In genomic region chr10:42478341-42478720, GRCm38 (mm10) we compare ENCODE assay signal across 8 mouse cellular contexts. TPM values are rescaled to one million over a fixed set of nuclear protein-coding genes. Genes with fewer than 3 reads are reported as not detected.
A peak's percentile ranks its signal among the peaks of the same experiment; 100 is the strongest.
DNase-seq lines count a peak whose midpoint lies in the region; ATAC-seq and TF ChIP-seq lines count a peak whose summit lies in the region.

Gene Afg1l (minus strand): TSS chr10:42478565.

- DNase-seq in Patski (ENCODE audit: low read depth, low spot score): peak; percentile 81
- peak; percentile 98 for DNase-seq in cerebellum, postnatal 10 days
- peak; percentile 89 to 92 for DNase-seq in frontal cortex, postnatal 10 days (ENCODE audit: low spot score in 2 of 2)
- peak; percentile 93 to 94 for DNase-seq in layer of hippocampus, postnatal 14 days (ENCODE audit: low spot score in 2 of 2)
- DNase-seq in lung, postnatal 14 days: peak; percentile 97
- peak; percentile 95 for DNase-seq in retina, postnatal 1 day
- peak; percentile 95 for DNase-seq in urinary bladder, adult 18-20 months (ENCODE audit: low spot score in 2 of 2)

- no peaks in the 10 kb centered on the region for H3K36me3 ChIP-seq in hindbrain, embryonic 12.5 days

- H3K4me3 ChIP-seq in hindbrain, embryonic 12.5 days: peak within 1 kb of the TSS; percentile 63

- WGBS in hindbrain, embryonic 12.5 days: under 1% methylated on average over 29 of the region's 29 CpGs

- peaks cover 3% of the 10 kb centered on the region; the same call in 1 of the 2 replicates for H3K4me1 ChIP-seq in hindbrain, embryonic 12.5 days

- ATAC-seq in Patski: peak; percentile 86
- ATAC-seq in hindbrain, embryonic 12.5 days (ENCODE audit: low FRiP score): peak; percentile 95

- in situ Hi-C loops in Patski (cut with MboI; ENCODE audit: low pct_unique_long_range_greater_than_20kb): no loop called here

- H3K9me3 ChIP-seq in hindbrain, embryonic 12.5 days (replicated peaks): no peaks in the 10 kb centered on the region

- POLR2A ChIA-PET in Patski (lab: Charles Lee): interaction anchor here (0.5 to 2.1 kb wide), 2 partner anchors 24 to 57 kb away, joined by 3 to 11 read pairs; partner anchors contain the start of gene Snx3

- no peak for TF ChIP-seq CTCF in Patski (IDR thresholded peaks at IDR 0.05)

- H3K27me3 ChIP-seq in Patski: no peaks in the 10 kb centered on the region
- H3K27me3 ChIP-seq in hindbrain, embryonic 12.5 days: no peaks in the 10 kb centered on the region

- CTCF ChIA-PET in Patski (lab: Charles Lee): interaction anchor here (1.2 to 1.4 kb wide), 2 partner anchors 24 to 28 kb away, joined by 3 read pairs; no protein-coding TSS in a partner anchor

- H3K27ac ChIP-seq in hindbrain, embryonic 12.5 days: peak within 1 kb of the TSS; percentile 88

- H3K4me2 ChIP-seq in hindbrain, embryonic 12.5 days (replicated peaks): peak within 1 kb of the TSS; percentile 64

- peak within 1 kb of the TSS; percentile 76 for H3K9ac ChIP-seq in hindbrain, embryonic 12.5 days

RNA-seq across cellular contexts. Expression of gene Afg1l, which starts in this region (rescaled TPM):
- polyA plus RNA-seq in Patski (2021): 26.9 TPM
- polyA plus RNA-seq in hindbrain, embryonic 12.5 days (2016; fragmentation: Nextera tagmentation; extraction: Ambion mirVana): 5.4 and 7.4 TPM in 2 replicates
- total RNA-seq in layer of hippocampus, postnatal 14 days (2021): 10 to 100 TPM in 1 of 2 experiments, 1 to 10 TPM in 1; 9.9 to 12.0 TPM

Comparison
In these comparisons a context has a peak if more than half of its experiments do, and no peak if none do; other contexts are left out.
1. Peak in every context shown above with its lines: DNase-seq, ATAC-seq, H3K4me3 ChIP-seq and H3K27ac ChIP-seq.